In the genomic region with DNA sequence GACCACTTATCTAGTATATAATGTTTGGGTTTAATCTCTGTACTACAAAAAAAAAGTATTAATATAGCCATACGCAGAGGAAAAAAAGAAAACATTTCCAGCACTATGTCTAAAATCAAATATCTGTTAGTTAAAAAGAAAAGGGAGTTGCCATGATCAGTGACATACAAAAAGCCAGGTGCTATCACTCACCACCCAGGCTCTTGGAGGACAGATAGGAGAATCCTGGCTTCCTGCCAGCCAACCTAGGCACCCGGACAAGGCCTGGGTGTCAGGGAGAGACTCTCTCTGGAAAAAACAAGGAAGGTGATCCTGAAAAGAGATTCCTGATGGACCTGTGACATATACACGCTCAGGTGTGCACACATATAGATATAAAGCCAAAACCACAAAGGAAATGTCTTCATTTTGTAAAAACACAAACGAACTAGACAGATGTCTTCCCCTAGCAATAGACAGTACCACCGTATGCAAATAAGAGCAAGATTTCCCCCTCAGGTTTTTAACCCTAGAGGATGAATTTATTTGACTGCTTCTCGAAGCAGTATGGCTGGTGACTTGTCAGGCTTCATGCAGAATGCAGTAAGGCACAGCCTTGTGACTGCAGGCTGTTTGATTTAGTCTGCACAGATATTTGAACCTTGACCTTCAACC, we compare ENCODE assay signal across 8 mouse cellular contexts. TPM values are rescaled to one million over a fixed set of nuclear protein-coding genes. Genes with fewer than 3 reads are reported as not detected.
A peak's percentile ranks its signal among the peaks of the same experiment; 100 is the strongest.
DNase-seq lines count a peak whose midpoint lies in the region; ATAC-seq and TF ChIP-seq lines count a peak whose summit lies in the region.

No protein-coding gene starts in this region.

- H3K9ac ChIP-seq in forebrain, embryonic 14.5 days (ENCODE audit: low read length): peak overlapping the region; percentile 22
- H3K9ac ChIP-seq in liver, embryonic 12.5 days: no peak overlapping the region

- TF ChIP-seq POLR2A in thymus, adult 2 months (IDR thresholded peaks at IDR 0.05; ENCODE audit: control insufficient read depth, extremely low read depth, insufficient read depth, low read length, poor library complexity): no peak

- no peaks in the 10 kb centered on the region for H3K9me3 ChIP-seq in forebrain, embryonic 14.5 days (replicated peaks; ENCODE audit: control insufficient read depth, low read length)
- H3K9me3 ChIP-seq in liver, embryonic 12.5 days (replicated peaks): peaks cover 8% of the 10 kb centered on the region; the same call in 1 of the 2 replicates

- DNase-seq in gastrocnemius, adult 2 months: no peak
- no peak for DNase-seq in gastrocnemius, postnatal 10 days
- no peak for DNase-seq in forebrain, embryonic 14.5 days (ENCODE audit: low spot score)
- peak; percentile 23 for DNase-seq in thymus, adult 2 months
- no peak for DNase-seq in gastrocnemius, postnatal 25 days
- DNase-seq in embryo, embryonic 9.5 days (ENCODE audit: extremely low spot score): no peak

- intact Hi-C loops in gastrocnemius, adult 2 months (cut with DNase I): no loop called here

- peak; percentile 41 for ATAC-seq in CD4-positive, CD25-positive, alpha-beta regulatory T cell, adult 4 months
- peak; percentile 54 for ATAC-seq in forebrain, embryonic 14.5 days
- peak; percentile 27 for ATAC-seq in liver, embryonic 12.5 days

- no peaks in the 10 kb centered on the region for H3K36me3 ChIP-seq in forebrain, embryonic 14.5 days (ENCODE audit: control insufficient read depth, insufficient read depth, low read length)
- no peaks in the 10 kb centered on the region for H3K36me3 ChIP-seq in liver, embryonic 12.5 days
- no peaks in the 10 kb centered on the region for H3K36me3 ChIP-seq in thymus, adult 2 months (ENCODE audit: control insufficient read depth, insufficient read depth, low read length)

- WGBS in forebrain, embryonic 14.5 days: 60% methylated on average over 6 of the region's 6 CpGs
- WGBS in liver, embryonic 12.5 days (ENCODE audit: insufficient replicate concordance): 43% methylated on average over 6 of the region's 6 CpGs
- 15% methylated on average over 6 of the region's 6 CpGs for WGBS in thymus, adult 2 months

- H3K4me1 ChIP-seq in forebrain, embryonic 14.5 days (ENCODE audit: control insufficient read depth, insufficient read depth, low read length): peaks cover 8% of the 10 kb centered on the region; the same call in 1 of the 2 replicates
- peaks cover 23% of the 10 kb centered on the region; the same call in 1 of the 2 replicates for H3K4me1 ChIP-seq in liver, embryonic 12.5 days
- peaks cover 37% of the 10 kb centered on the region for H3K4me1 ChIP-seq in thymus, adult 2 months (replicated peaks; ENCODE audit: control insufficient read depth, insufficient read depth, low read length)

- H3K4me3 ChIP-seq in gastrocnemius, adult 2 months: peak overlapping the region; percentile 48; the same call in 1 of the 2 replicates
- H3K4me3 ChIP-seq in forebrain, embryonic 14.5 days (ENCODE audit: low read depth, low read length): 0 out of 2 replicates have a peak overlapping the region, but pooled peaks have one; percentile 22
- no peak overlapping the region for H3K4me3 ChIP-seq in liver, embryonic 12.5 days
- peak overlapping the region; percentile 35; the same call in 1 of the 2 replicates for H3K4me3 ChIP-seq in thymus, adult 2 months (ENCODE audit: control insufficient read depth, insufficient read depth, low read length)

- peak overlapping the region; percentile 55 for H3K4me2 ChIP-seq in forebrain, embryonic 14.5 days (ENCODE audit: low read length)
- peak overlapping the region; percentile 31 for H3K4me2 ChIP-seq in liver, embryonic 12.5 days

- TF ChIP-seq CTCF in gastrocnemius, adult 2 months (IDR thresholded peaks at IDR 0.05): no peak
- TF ChIP-seq CTCF in thymus, adult 2 months (IDR thresholded peaks at IDR 0.05; ENCODE audit: borderline replicate concordance, control insufficient read depth, extremely low read depth, insufficient read depth, low read length, poor library complexity): no peak

- H3K27me3 ChIP-seq in forebrain, embryonic 14.5 days (replicated peaks; ENCODE audit: control insufficient read depth, insufficient read depth, low read length): no peaks in the 10 kb centered on the region
- no peaks in the 10 kb centered on the region for H3K27me3 ChIP-seq in liver, embryonic 12.5 days (replicated peaks)
- H3K27me3 ChIP-seq in thymus, adult 2 months (ENCODE audit: control insufficient read depth, insufficient read depth, low read length): no peaks in the 10 kb centered on the region

- no peak overlapping the region for H3K27ac ChIP-seq in gastrocnemius, adult 2 months
- peak overlapping the region; percentile 71; the same call in 1 of the 2 replicates for H3K27ac ChIP-seq in forebrain, embryonic 14.5 days (ENCODE audit: low read depth, low read length)
- 0 out of 2 replicates have a peak overlapping the region, but pooled peaks have one; percentile 24 for H3K27ac ChIP-seq in liver, embryonic 12.5 days
- peak overlapping the region; percentile 94 for H3K27ac ChIP-seq in thymus, adult 2 months (ENCODE audit: control insufficient read depth, insufficient read depth, low read length)

RNA-seq across cellular contexts. Expression of a gene that starts 0.6 kb away (rescaled TPM):
- total RNA-seq in gastrocnemius, adult 2 months (2021): not detected
- not detected for total RNA-seq in gastrocnemius, postnatal 10 days (2021)
- 10 to 100 TPM; 12.1 to 14.6 TPM for polyA plus RNA-seq in CD4-positive, CD25-positive, alpha-beta regulatory T cell, adult 4 months (2017; shearing (Covaris generic))
- 2.6 and 3.6 TPM in 2 replicates for polyA plus RNA-seq in forebrain, embryonic 14.5 days (2014; fragmentation: Nextera tagmentation; extraction: Ambion mirVana)
- polyA plus RNA-seq in liver, embryonic 12.5 days (2016; fragmentation: Nextera tagmentation; extraction: Ambion mirVana): 0.08 and 0.26 TPM in 2 replicates
- 2.5 and 2.6 TPM in 2 replicates for polyA plus RNA-seq in thymus, adult 2 months (2012; rRNA removed)
- total RNA-seq in gastrocnemius, postnatal 25 days (2021): not detected
